Mouse (Mus musculus) lung, postnatal 0 days (tissue): ENCODE measurements around the gene Slc38a7.

Source experiments
- CTCF ChIP-seq: IDR thresholded peaks from 2 replicates; pipeline ENCODE4 v1.5.1; 2016; ENCODE audit warnings: antibody characterized with exemption, mild to moderate bottlenecking
- EP300 ChIP-seq: IDR thresholded peaks from 2 replicates; pipeline ENCODE4 v1.6.1; 2016; ENCODE audit warnings: antibody characterized with exemption, mild to moderate bottlenecking, control low read depth

DNA sequence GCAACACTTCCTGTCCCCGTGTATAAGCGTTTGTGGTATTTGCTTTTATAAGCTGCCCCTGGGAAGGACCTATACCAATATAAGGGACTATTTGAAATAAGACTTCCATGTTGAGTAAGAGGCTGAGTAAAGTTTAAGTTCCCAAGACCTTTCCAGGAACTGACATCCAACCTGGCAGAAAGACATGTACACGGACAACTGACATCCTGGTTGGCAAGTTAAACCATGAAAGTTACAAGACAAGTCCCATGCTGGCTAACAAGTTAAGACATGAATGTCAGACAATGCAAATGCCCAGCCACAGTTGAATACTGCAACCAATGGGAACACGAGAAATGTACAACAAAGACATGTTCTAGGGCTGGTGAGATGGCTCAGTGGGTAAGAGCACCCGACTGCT is 40.4 kb upstream of the Slc38a7 start:
- no peak for TF ChIP-seq EP300
- TF ChIP-seq CTCF = no peak
